Mouse (Mus musculus) mouse trophoblast stem cell (cell line): ENCODE results near the gene Prodh2.
"Not testable (repeated sequence)": the region's sequence is repeated elsewhere in the genome, so short reads cannot be mapped to it uniquely, and the experiment has no call there.

ENCODE experiments used
- in situ Hi-C, 2 experiments: fragments of 300-500 bp; cut with MseI, MboI; formaldehyde crosslinking; loops; 2 replicates in 1 of 2; 3 replicates in 1 of 2; pipeline ENCODE4 v1.15.1; 2025

Gene Prodh2

DNA sequence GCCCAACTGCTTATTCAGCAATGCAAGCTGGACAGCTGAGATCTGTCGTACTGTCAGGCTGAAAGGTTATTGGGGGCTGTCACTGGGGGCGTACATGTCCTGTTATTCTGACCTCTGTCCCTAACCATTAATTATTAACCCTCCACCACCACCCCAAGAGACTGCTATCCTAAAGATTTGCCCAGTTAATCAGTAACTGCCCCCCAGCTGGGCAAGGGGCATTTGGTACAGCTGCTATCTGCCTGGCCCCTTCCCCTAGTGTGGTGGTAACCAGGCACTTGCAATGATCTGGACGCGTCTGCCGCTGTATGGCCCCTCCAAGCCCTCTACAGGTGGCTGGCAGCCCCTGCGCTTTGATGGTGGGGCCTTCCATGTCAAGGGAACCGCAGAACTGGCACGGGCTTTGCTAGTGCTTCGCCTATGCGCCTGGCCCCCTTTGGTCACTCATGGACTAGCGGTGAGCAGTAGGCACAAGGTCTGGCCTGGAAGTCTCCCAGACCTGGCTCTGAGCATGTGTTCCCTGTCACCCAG is at the start of gene Prodh2:
TSS of gene Prodh2 (plus strand) at position 222 of the 531 bp plus-strand sequence.
- in situ Hi-C loops = no loop called here

DNA sequence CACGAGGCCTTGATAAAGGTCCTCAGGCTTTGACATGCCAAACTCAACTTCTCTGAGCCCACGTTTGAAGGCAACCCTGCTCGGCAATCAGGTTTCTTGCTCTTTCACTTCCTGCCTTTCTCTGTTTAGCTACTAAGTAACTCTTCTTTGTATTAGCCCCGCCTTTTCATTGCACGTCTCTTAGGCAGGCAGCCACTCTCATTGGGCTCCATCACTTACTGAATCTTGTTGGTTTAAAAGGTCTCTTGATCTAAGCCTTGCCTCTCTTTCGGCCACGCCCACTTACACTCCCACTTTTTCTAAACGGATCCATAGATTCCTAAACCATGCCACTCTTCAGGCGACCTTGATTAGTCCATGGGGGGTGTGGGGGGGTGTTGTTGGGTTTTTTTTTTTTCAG is 49.7 kb upstream of the Prodh2 start:
- in situ Hi-C loops = no loop called here

GRCm38 (mm10) chr7:30444154-30444970 is 49.1 kb upstream of the Prodh2 start:
- in situ Hi-C loops = no loop called here

DNA sequence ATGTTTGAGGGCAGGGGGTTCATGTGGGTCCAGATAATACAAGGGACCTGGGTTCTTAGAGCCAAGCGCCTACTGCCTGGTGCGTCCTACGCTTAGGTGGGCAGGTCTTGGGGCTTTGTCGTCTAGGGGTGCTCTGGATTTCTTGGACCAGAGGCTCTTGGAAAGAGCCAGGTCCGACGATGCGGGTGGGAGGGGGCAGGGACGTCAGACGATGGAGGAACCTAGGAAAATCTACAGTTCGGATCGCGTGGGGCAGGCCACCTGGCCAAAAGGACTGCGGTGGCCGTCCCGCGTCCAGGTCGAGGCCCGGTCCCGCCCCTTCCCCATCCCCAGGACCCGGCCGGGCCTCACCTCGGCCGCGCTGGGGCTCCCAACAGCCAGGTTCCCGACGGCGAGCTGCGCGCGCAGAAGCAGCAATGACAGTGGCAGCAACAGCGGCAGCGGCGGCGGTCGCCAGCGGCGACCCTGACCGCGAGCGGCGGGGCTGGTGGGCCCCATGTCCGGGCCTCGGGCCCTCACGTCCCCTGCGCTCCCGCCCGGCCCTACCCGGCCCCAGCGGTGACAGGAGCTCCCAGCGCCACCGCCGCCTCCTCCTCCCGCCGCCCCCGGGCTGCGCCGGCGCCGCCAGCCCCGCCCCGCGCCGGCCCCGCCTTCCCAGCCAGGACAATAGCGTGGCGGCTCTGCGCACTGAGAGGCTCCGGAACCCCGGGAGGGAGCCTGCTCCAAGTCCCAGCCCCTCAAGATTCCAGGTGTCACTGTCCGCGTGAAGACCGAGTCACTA is 48.3 kb upstream of the Prodh2 start, which contains the start of gene Aplp1:
TSS of gene Aplp1 (minus strand) at position 565 of the 781 bp plus-strand sequence.
- in situ Hi-C loops = no loop called here

DNA sequence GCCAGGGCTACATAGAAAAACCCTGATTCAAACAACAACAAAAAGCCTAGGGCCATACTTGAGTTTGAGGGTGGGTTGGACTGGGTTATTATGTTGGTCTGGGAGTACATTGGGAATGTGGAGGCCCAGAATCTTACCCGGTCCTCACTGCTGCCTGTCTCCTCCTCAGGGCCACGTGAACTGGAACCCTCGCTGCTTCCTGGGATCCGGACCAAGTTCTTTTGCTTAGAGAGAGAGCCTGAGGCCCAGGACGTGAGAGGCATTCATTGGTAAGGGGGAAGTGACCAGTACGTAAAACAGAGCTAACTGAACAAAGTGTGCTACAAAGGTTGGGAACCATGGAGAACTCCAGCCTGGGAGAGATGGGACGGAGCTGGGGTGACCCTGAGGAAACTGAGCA is 43.2 kb upstream of the Prodh2 start:
- in situ Hi-C loops = no loop called here

- in situ Hi-C loops = no loop called here
These were observed 40.1 kb upstream of the Prodh2 start for GRCm38 (mm10) chr7:30453327-30453726.

GRCm38 (mm10) chr7:30453766-30454165 is 39.7 kb upstream of the Prodh2 start:
- in situ Hi-C loops = no loop called here

DNA sequence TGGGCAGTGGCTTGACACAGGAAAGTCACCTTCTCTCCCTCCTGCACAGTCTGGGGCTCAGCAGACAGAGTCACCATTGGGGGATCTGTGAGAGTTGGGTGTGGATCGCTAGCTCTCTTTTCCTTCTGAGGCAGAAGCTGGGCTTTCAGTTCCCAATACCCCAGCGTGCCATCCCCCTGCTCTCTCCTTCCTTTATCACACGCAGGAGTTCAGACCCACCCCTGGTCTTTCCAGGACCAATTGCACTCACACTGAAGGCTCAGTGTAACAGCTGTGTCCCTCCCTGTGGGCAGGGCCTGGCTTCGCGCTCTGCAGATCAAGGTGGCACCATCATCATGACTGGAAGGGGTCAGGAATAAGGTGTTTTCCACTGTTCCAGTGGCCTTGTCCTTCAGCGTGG is 39.2 kb upstream of the Prodh2 start:
- in situ Hi-C loops = no loop called here

DNA sequence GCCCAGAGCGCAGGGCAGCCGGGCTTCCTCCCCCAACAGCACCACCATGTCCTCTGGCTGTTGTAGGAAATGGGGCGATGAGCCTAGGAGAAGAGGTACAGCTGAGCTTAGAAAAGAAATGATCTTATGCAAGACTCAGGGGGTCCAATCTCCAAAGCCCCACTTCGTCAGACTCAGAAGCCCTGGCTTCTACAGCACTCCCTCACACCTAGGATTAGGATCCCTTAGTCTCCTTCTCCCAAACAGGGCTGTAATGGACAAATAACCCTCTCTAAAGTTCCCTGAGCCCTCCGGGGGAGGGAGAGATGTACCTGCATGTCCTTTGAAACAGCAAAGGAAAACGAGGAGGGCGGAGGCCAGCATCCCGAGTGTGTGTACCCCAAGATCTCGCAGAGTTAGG is 36.9 kb upstream of the Prodh2 start:
- in situ Hi-C loops = no loop called here

DNA sequence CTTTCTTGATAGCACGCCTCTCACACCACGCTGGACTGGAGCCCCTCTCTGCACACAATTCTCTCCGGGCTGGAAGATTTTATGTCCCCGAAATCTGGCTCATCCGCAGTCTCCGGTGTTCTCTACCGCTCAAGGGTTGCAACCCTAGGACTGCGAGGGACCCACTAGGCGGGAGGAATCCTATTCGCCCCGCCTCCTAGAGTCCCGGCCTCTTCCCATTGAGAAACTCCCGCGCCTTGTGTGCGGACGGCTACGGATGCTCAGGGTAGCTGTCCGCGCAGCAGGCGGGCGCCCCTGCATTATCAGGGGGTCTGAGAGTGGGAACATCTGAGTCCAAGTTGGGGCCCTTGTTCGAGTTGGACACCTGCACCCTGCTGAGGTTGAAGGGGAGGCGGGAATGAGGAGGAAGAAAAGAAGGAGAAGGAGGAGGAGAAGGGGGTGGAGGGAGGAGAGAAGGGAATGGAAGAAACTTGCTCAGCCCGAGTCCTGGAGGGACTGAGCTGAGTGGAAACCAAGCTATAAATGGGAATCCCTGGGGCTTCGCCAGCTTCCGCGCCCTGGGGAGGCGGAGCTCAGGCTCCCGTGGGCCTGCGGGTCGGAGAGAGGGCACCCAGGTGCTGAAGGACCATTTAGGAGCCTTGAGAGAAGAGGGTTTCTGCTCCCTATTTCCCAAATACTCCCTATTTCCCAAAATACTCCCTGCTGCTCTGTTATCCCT is 36.4 kb upstream of the Prodh2 start:
- in situ Hi-C loops = no loop called here

DNA sequence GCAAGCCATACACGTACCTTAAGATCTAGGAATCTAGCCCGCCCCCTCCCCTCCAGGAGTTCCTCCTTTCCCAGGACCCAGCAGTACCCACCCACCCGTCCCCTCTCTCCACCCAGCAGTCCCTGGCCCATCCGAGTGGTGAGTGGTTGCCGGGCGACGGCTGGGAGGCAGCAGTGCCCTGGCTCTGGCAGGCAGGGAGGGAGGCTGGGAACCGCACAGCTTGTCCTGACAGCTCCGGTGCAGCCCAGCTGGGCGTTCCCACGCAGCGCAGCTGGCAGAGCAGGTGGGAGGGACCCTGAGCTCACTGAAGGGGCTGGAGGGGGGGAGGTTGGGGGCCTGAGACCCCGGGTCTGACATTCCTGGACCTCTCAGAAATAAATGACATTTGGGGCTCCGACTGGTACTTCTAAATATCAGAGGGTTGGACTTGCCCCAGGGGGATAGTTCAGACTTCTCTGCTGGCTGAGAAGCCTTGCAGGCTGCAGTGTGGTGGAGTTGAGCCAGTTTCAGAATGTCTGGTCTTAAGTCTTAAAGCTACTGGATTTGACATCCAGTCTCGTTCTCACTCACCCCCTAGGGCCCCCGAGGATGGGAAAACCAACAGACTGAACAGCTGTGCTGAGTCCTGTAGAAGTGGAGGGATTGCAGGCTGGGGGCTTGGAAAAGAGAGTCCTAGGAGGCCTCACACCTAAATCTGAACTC is 35.6 kb upstream of the Prodh2 start, which contains the start of the genes Kirrel2 and Nphs1:
TSS of gene Kirrel2 (minus strand) at position 62 of the 702 bp plus-strand sequence.
TSS of gene Nphs1 (plus strand) at position 687 of the 702 bp plus-strand sequence.
- in situ Hi-C loops = no loop called here

- in situ Hi-C loops = no loop called here
These were observed 33.9 kb upstream of the Prodh2 start for GRCm38 (mm10) chr7:30459484-30459883.

DNA sequence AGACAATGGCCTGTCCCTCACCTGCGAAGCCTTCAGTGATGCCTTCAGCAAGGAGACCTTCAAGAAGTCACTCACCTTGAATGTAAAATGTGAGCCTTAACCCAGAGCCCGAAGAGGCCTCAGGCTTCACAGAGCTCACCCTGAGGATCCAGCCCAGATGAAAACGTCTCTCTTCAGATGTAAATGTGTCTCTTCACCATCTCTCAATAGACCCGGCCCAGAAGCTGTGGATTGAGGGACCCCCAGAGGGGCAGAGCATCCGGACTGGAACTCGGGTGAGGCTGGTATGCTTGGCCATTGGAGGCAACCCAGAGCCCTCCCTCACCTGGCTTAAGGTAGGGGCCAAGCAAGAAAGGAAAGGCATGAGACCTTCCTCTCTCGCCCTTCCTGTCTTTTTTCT is 29.9 kb upstream of the Prodh2 start:
- in situ Hi-C loops = no loop called here

DNA sequence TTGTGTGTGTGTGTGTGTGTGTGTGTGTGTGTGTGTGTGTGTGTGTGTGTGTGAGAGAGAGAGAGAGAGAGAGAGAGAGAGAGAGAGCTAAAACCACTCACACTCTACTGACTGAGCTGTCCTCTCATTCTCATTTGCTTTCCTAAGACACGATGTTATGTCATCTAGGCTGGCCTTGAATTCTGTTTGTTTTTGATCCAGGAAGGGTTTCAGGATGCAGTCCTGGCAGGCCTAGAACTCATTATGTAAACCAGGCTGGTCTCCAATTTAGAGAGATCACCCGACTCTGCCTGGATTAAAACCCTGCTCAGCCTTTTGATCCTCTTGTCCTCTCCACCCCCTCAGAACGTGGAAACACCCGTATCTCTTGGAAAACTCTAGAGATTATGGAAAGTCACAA is 29.4 kb upstream of the Prodh2 start:
- in situ Hi-C loops = no loop called here

GRCm38 (mm10) chr7:30464816-30465300 is 28.6 kb upstream of the Prodh2 start:
- in situ Hi-C loops = no loop called here

DNA sequence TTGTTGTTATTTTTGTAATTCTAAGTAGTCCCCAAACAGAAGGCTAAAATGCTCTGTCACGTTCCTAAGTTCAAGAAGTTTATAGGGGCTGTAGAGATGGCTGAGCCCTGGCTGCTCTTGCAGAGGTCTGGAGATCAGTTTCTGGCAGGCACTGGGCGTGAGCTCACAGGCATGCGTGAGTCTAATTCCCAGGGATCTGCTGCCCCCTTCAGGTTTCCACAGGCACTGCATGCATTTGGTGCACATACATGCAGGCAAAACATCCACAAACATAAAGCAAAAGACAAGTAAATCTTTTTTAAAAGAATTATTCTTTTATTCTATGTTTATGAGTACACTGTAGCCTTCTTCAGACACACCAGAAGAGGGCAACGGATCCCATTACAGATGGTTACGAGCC is 21.0 kb upstream of the Prodh2 start:
- in situ Hi-C loops = loop anchor here (5.0 kb wide), 1 partner anchor 35 kb away; no protein-coding TSS in a partner anchor

DNA sequence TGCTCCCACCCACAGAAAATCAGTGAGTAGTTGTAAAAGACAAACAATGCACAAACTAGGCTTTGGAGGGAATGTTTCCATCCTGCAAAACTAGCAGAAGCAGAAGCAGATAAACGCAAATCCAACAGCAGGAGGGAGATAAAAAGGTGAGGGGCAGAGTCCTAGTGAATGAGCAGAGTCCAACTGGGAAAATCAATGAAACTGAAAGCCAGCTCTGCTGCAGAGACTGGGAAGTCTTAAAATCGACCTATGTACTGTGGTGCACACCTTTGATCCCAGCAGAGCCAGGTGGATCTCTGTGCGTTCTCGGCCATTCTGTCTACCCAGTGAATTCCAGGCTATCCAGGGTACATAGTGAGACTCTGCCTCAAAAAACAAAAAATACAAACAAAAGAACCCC is 18.4 kb upstream of the Prodh2 start:
- in situ Hi-C loops = loop anchor here (5.0 kb wide), 1 partner anchor 38 kb away; no protein-coding TSS in a partner anchor

DNA sequence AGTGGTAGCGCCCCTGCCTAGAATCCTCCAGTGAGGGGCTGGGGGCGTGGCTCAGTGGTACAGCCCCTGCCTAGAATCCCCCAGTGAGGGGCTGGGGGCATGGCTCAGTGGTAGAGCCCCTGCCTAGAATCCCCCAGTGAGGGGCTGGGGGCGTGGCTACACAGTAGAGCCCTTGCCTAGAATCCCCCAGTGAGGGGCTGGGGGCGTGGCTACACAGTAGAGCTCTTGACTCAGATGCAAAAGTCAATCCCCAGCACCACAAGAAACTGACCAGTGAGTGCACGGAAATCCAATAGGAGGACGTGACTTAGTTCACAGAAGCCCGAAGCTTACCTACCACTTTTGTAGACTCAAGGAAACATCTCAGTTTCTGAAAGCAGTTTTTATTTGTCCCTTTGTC is 17.3 kb upstream of the Prodh2 start:
- in situ Hi-C loops = not testable (repeated sequence)

DNA sequence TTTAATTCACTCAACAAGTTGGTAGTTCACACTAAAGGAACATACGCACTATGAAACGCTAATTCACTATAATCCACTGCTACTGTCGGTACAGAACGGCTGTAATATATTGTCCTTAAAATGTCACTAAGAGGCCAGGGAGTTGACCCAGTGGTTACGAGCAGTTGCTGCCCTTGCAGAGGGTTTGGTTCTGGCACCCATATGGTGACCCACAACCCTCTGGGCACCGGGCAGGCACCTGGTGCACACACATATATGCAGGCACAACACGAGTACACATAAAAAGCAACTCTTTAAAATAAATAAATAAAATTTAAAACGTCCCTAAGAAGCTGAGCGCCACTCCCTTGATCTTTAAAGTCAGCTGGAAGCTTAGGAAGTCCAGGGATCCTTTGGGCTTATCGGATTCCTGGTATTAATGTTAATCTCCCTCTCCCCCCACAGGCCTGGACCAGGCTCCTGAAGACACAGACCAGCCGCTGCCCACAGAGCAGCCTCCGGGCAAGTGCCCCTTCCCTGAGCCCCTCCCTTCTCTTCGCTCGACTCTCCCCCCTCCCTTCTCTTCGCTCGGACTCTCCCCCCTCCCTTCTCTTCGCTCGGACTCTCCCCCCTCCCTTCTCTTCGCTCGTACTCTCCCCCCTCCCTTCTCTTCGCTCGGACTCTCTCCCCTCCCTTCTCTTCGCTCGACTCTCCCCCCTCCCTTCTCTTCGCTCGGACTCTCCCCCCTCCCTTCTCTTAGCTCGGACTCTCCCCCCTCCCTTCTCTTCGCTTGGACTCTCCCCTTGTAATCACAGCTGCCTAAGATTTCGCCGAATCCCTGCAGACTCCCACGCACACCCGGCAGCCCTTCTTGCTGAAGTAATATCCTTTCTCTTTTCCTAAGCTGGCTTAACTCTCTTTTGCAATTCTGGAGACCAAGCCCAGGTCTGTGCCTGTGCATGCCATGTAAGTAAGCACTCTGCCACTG is 15.7 kb upstream of the Prodh2 start:
- in situ Hi-C loops = no loop called here

GRCm38 (mm10) chr7:30484250-30484649 is 9.2 kb upstream of the Prodh2 start:
- in situ Hi-C loops = no loop called here
